Mouse (Mus musculus) layer of hippocampus, postnatal 10 days (tissue): ENCODE measurements around the gene Gm47985. TPM values are rescaled to one million over a fixed set of nuclear protein-coding genes. Genes with fewer than 3 reads are reported as not detected.
"Not testable (repeated sequence)": the region's sequence is repeated elsewhere in the genome, so short reads cannot be mapped to it uniquely, and the experiment has no call there.

Experiments used
- DNase-seq, 2 experiments: peaks; one replicate each; pipeline ENCODE4 v3.0.0; 2021; ENCODE audit warnings: low spot score in 2 of 2
- total RNA-seq, 2 experiments: library from RNA; stranded (reverse); gene quantifications; 2 replicates each; pipeline ENCODE4 v1.2.3; 2021

Gm47985 gene
- total RNA-seq, 2 experiments from 2014 or later = not detected

GRCm38 (mm10) chr1:151177030-151177936, 5.1 kb upstream of the Gm47985 start:
- DNase-seq = no peak

- no peak for DNase-seq
Observed at GRCm38 (mm10) chr1:151177937-151178271, 4.4 kb upstream of the Gm47985 start.

GRCm38 (mm10) chr1:151178505-151179083, 3.7 kb upstream of the Gm47985 start:
- no peak for DNase-seq

- no peak for DNase-seq
Observed at GRCm38 (mm10) chr1:151180167-151180566, 2.2 kb upstream of the Gm47985 start.

- not testable (repeated sequence) for DNase-seq
Observed at GRCm38 (mm10) chr1:151186186-151186585, 3.8 kb downstream of the Gm47985 start.

- not testable (repeated sequence) for DNase-seq
Observed at GRCm38 (mm10) chr1:151186879-151187424, 4.6 kb downstream of the Gm47985 start.

GRCm38 (mm10) chr1:151188469-151188868, 6.1 kb downstream of the Gm47985 start:
- DNase-seq = no peak

- not testable (repeated sequence) for DNase-seq
Observed at GRCm38 (mm10) chr1:151192075-151192474, 9.7 kb downstream of the Gm47985 start, which contains the start of gene Gm8947. Gene Gm8947, plus strand, starts transcription at chr1:151192376.

- not testable (repeated sequence) for DNase-seq
Observed at GRCm38 (mm10) chr1:151192739-151193138, 10.4 kb downstream of the Gm47985 start.

- DNase-seq = not testable (repeated sequence)
Observed at GRCm38 (mm10) chr1:151195986-151196385, 13.6 kb downstream of the Gm47985 start.

- DNase-seq = not testable (repeated sequence)
Observed at GRCm38 (mm10) chr1:151196690-151197089, 14.4 kb downstream of the Gm47985 start.

- DNase-seq = not testable (repeated sequence)
Observed at GRCm38 (mm10) chr1:151198120-151198519, 15.8 kb downstream of the Gm47985 start, which contains the start of gene Gm47995. Gene Gm47995, plus strand, starts transcription at chr1:151198448.

GRCm38 (mm10) chr1:151200620-151201019, 18.3 kb downstream of the Gm47985 start:
- DNase-seq = not testable (repeated sequence)

GRCm38 (mm10) chr1:151202771-151203170, 20.4 kb downstream of the Gm47985 start:
- not testable (repeated sequence) for DNase-seq

GRCm38 (mm10) chr1:151203818-151204217, 21.5 kb downstream of the Gm47985 start, which contains the start of gene 3110040M04Rik:
Gene 3110040M04Rik, plus strand, starts transcription at chr1:151204121.
- DNase-seq = not testable (repeated sequence)

GRCm38 (mm10) chr1:151208493-151208892, 26.2 kb downstream of the Gm47985 start:
- not testable (repeated sequence) for DNase-seq

GRCm38 (mm10) chr1:151208944-151209343, 26.6 kb downstream of the Gm47985 start:
- not testable (repeated sequence) for DNase-seq

GRCm38 (mm10) chr1:151209824-151210355, 27.6 kb downstream of the Gm47985 start, which contains the start of gene Gm47996:
Gene Gm47996, plus strand, starts transcription at chr1:151210131.
- not testable (repeated sequence) for DNase-seq

GRCm38 (mm10) chr1:151211666-151212065, 29.3 kb downstream of the Gm47985 start:
- not testable (repeated sequence) for DNase-seq

GRCm38 (mm10) chr1:151214862-151215261, 32.5 kb downstream of the Gm47985 start:
- DNase-seq = no peak

- DNase-seq = no peak
Observed at GRCm38 (mm10) chr1:151215985-151216384, 33.6 kb downstream of the Gm47985 start.
